Mouse (Mus musculus): Measurements from ENCODE around the gene Dcaf6.

Gene Dcaf6

GRCm38 (mm10) chr1:165460360-165460800, at the start of gene Dcaf6, which contains the start of gene Mpc2:
Gene Dcaf6, minus strand, starts transcription at chr1:165460475.
Gene Mpc2, plus strand, starts transcription at chr1:165460637.
- CTCF ChIA-PET = no interaction called here

GRCm38 (mm10) chr1:165506303-165506702, 46.0 kb upstream of the Dcaf6 start:
- CTCF ChIA-PET = no interaction called here

- CTCF ChIA-PET = no interaction called here
Observed at GRCm38 (mm10) chr1:165503307-165504024, 43.2 kb upstream of the Dcaf6 start.

GRCm38 (mm10) chr1:165498856-165499255, 38.6 kb upstream of the Dcaf6 start:
- CTCF ChIA-PET = no interaction called here

GRCm38 (mm10) chr1:165489197-165489596, 28.9 kb upstream of the Dcaf6 start:
- CTCF ChIA-PET = no interaction called here

- CTCF ChIA-PET = no interaction called here
Observed at GRCm38 (mm10) chr1:165486108-165486507, 25.8 kb upstream of the Dcaf6 start.

- CTCF ChIA-PET = no interaction called here
Observed at GRCm38 (mm10) chr1:165484688-165485233, 24.5 kb upstream of the Dcaf6 start, which contains the start of gene Adcy10. Gene Adcy10, plus strand, starts transcription at chr1:165485183.

- CTCF ChIA-PET = no interaction called here
Observed at GRCm38 (mm10) chr1:165471490-165471889, 11.2 kb upstream of the Dcaf6 start.

- CTCF ChIA-PET = no interaction called here
Observed at GRCm38 (mm10) chr1:165469717-165470116, 9.4 kb upstream of the Dcaf6 start.

GRCm38 (mm10) chr1:165468971-165469370, 8.7 kb upstream of the Dcaf6 start:
- CTCF ChIA-PET = no interaction called here

GRCm38 (mm10) chr1:165464574-165464973, 4.3 kb upstream of the Dcaf6 start:
- CTCF ChIA-PET = no interaction called here

- CTCF ChIA-PET = no interaction called here
Observed at GRCm38 (mm10) chr1:165462861-165463260, 2.6 kb upstream of the Dcaf6 start.

GRCm38 (mm10) chr1:165461681-165462080, 1.4 kb upstream of the Dcaf6 start:
- CTCF ChIA-PET = no interaction called here

- CTCF ChIA-PET = no interaction called here
Observed at GRCm38 (mm10) chr1:165460801-165461377, 614 bp upstream of the Dcaf6 start.

GRCm38 (mm10) chr1:165459503-165460181, 633 bp downstream of the Dcaf6 start:
- CTCF ChIA-PET = no interaction called here

GRCm38 (mm10) chr1:165459041-165459502, 1.2 kb downstream of the Dcaf6 start:
- CTCF ChIA-PET = no interaction called here

GRCm38 (mm10) chr1:165441719-165442118, 18.6 kb downstream of the Dcaf6 start:
- CTCF ChIA-PET = no interaction called here

- CTCF ChIA-PET = no interaction called here
Observed at GRCm38 (mm10) chr1:165441201-165441600, 19.1 kb downstream of the Dcaf6 start.

GRCm38 (mm10) chr1:165440788-165441187, 19.5 kb downstream of the Dcaf6 start:
- CTCF ChIA-PET = no interaction called here

- CTCF ChIA-PET = no interaction called here
Observed at GRCm38 (mm10) chr1:165438289-165439021, 21.8 kb downstream of the Dcaf6 start.

- CTCF ChIA-PET = no interaction called here
Observed at GRCm38 (mm10) chr1:165432883-165433282, 27.4 kb downstream of the Dcaf6 start.

- CTCF ChIA-PET = no interaction called here
Observed at GRCm38 (mm10) chr1:165426254-165426653, 34.0 kb downstream of the Dcaf6 start.
